Mouse (Mus musculus) testis, adult 2 months (tissue): ENCODE measurements around the gene Macf1.
"Not testable (repeated sequence)": the region's sequence is repeated elsewhere in the genome, so short reads cannot be mapped to it uniquely, and the experiment has no call there.

ENCODE experiments used
- CTCF ChIP-seq: fragments of 200-500 bp; IDR thresholded peaks from 2 replicates; pipeline ENCODE4 v1.5.1; 2012; ENCODE audit warnings: low read depth, mild to moderate bottlenecking, inconsistent platforms, low read length, moderate library complexity; ENCODE audit not compliant: control insufficient read depth, insufficient read depth, insufficient replicate concordance
- POLR2A ChIP-seq: fragments of 200-500 bp; IDR thresholded peaks from 2 replicates; pipeline ENCODE4 v1.6.1; 2012; ENCODE audit warnings: low read depth, mild to moderate bottlenecking, inconsistent platforms, low read length, moderate library complexity; ENCODE audit not compliant: control insufficient read depth

GRCm38 (mm10) chr4:123331961-123332360, 352.2 kb downstream of the Macf1 start:
- not testable (repeated sequence) for TF ChIP-seq CTCF, POLR2A
